Mouse (Mus musculus) kidney, postnatal 4 days (tissue): ENCODE results near the gene Pcsk5.

Experiments used
- DNase-seq, 2 experiments: peaks; one replicate each; pipeline ENCODE4 v3.0.0; 2021; ENCODE audit warnings: mixed read lengths in 2 of 2

Pcsk5 gene

DNA sequence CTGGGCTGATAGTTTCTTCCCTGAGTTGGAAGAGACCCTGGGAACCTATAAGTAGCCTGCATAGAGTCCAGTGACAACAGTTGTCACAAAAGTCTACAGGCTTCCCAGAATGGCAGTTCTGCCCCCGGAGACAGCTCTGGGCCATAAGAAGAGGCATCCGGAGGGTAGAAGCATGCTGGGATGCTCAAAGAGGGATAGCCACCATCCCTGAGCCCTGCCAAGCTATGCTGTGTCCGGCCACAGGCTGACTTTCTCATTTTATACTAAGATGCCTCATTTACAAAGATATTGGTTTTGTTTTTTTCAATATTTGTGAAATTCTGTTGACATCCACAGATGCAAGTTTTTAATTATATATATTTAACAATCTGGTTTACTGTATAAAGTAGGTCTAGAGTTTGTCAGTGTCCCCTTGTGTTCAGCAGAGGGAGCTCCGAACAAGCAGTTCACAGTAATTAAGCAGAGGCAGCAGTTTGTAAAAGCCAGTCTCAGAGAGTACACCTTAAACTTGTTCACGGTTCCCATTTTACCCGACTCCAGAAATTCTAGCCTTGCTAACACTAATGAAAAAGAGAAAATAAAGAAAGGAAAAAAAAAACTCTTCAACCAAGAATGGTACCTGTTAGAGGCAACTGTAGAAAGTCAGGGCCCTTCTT lies 369.7 kb downstream of the Pcsk5 start:
- DNase-seq, result peak; percentile 46 to 56

GRCm38 (mm10) chr19:17452001-17452400 lies 385.4 kb downstream of the Pcsk5 start:
- DNase-seq, result no peak

- no peak for DNase-seq
Observed at GRCm38 (mm10) chr19:17443581-17443980, 393.9 kb downstream of the Pcsk5 start.

GRCm38 (mm10) chr19:17439476-17440189 lies 397.8 kb downstream of the Pcsk5 start:
- no peak for DNase-seq

DNA sequence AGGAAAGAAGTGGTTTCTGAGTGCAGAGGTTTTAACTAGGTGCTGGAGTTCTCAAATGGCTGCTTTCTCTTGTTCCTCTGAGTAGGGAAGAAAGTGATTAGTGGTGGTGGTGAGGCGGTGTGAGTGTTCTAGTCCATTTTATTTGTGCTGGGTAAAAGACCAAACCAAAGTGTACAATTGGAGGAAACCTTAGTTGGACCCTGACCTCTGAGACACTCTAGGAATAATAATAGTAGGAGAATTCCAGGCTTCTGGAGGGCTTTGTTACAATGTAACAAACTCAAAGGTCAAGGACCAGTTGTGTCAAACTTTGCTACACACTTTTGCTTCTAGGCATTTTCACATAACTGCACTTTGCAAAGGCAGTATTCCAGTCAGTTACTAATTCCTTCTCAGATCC lies 400.8 kb downstream of the Pcsk5 start:
- DNase-seq, result no peak

GRCm38 (mm10) chr19:17428561-17428914 lies 408.9 kb downstream of the Pcsk5 start:
- DNase-seq, result no peak

DNA sequence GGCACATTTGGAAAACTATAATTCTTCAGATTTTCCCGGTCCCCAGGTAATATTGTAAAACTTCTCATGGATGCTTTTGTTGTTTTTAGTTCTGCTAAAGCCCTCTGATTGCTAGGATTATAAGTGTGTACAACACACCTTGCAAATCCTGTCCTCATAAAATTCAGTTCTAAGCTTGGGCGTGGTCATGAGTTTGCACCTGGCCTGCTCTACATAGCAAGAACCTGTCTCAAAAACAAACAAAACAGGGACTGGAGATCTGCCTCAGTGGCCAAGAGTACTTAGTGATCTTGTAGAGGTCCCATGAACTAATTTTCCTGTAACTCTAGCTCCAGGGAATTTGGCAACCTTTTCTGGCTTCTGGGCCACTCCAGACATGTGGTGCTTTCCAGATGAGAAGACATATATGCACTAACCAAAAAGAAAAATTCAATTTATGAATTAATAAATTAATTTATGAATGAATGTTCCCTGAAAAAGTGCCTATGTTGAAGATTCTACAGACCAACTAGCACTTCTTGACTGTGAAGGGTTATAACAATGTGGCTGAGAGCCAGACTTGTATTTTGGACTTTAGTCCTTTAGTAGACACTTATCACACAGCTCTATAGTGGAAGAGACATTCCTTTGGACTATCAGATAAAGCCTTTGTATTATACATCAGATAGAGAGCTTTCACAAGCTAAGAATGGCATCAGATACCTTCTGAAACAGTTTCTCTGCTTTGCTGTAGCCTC lies 409.4 kb downstream of the Pcsk5 start:
- no peak for DNase-seq

DNA sequence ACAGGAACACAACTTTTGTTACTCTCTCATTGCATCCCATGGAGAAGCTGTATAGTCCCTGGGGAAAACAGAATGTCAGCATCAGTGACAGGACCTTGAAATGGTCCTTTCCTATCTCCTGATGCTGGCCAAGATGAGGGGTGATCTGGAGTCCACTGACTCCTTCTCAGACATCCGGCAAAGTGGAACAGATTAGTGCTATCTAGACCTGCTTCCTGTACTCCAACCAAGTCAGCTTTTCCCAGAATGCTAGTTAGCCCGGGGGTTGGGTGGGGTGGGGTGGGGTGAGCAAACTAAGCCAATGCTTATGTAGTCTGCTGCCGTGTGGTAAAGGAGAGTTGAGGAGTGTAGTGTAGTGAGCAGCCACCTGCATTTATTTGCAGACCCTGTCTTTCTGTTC lies 414.1 kb downstream of the Pcsk5 start:
- DNase-seq, result no peak

DNA sequence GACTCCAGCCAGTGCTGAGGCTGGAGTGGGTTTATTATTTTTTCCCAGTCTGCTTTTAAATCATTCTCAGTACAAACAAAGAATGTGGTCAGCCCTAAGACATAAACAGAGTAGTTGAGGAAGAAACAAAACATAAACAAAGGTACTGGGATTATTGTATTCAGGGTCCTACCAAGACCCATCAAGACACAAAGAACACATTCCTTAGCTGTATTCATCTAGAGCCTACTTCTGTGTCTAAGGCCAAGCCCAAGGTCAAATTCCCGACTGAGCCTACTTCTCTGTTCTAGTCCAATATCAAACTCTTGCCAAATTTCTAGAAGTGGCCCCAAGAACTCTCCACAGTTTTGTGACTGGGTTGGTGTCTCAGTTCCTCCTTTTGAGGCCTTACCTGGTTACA lies 419.6 kb downstream of the Pcsk5 start:
- DNase-seq, result no peak

GRCm38 (mm10) chr19:17412915-17413459 lies 424.4 kb downstream of the Pcsk5 start:
- no peak for DNase-seq

- DNase-seq, result no peak
Observed at GRCm38 (mm10) chr19:17410465-17411065, 426.9 kb downstream of the Pcsk5 start.

DNA sequence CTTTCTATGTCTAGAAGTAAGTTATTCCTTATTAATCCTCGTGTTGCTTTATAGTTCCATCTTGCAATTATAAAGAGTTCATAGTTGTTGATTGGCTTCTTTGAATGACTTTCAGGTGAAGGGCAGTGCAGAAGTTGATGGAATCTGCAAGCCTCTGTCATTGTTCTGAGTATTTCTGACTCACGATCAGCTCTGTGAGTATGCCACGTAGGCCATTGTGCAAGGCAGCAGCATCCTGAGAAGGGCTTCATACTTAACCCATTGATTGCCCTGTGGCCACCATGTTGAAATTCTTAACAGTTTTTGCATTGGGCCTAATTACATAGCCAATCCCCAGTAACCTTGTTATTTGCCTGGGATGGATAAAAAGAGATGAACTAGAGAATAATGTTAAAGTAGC lies 428.1 kb downstream of the Pcsk5 start:
- DNase-seq, result no peak

- no peak for DNase-seq
Observed at GRCm38 (mm10) chr19:17408591-17408990, 428.8 kb downstream of the Pcsk5 start.

- no peak for DNase-seq
Observed at GRCm38 (mm10) chr19:17406823-17407222, 430.6 kb downstream of the Pcsk5 start.

DNA sequence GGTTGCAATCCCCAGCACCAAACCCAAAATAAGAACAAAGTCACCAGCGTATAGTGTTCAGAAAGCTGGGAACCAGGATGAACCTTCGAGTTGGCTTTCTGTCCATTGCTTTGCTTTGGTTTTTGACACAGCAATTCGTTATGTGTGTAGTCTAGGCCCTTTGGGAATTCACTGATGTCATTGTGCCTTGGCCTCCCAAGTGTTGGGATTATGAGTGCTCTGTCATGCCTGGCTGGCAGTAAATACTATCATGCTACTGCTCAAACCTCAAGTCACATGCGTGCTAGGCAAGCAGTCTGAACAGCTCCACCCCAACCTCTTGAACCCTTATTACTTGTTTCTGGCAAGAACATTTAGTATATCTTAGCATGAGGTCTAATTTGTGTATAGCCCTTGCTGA lies 434.3 kb downstream of the Pcsk5 start:
- DNase-seq, result no peak

- DNase-seq, result no peak
Observed at GRCm38 (mm10) chr19:17400571-17400970, 436.9 kb downstream of the Pcsk5 start.

- no peak for DNase-seq
Observed at GRCm38 (mm10) chr19:17399965-17400364, 437.5 kb downstream of the Pcsk5 start.

- no peak for DNase-seq
Observed at GRCm38 (mm10) chr19:17397922-17398321, 439.5 kb downstream of the Pcsk5 start.

DNA sequence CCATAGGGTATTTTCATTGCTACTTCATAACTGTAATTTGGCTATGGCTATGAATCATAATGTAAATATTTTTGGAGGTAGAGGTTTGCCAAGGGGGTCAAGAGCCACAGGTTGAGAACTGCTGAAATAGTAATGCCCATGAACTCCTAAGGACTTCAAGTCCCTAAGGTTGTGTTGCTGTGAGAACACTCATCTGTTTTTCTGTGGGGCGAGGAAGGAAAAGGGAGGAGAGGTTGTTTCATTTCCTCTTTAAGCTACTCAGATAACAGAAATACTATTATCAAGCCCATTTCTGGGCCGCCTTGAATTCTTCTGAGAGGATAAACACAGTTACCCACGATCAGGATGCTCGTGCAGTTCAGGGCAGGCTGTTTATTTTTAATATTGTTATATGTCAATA lies 440.6 kb downstream of the Pcsk5 start:
- DNase-seq, result no peak

DNA sequence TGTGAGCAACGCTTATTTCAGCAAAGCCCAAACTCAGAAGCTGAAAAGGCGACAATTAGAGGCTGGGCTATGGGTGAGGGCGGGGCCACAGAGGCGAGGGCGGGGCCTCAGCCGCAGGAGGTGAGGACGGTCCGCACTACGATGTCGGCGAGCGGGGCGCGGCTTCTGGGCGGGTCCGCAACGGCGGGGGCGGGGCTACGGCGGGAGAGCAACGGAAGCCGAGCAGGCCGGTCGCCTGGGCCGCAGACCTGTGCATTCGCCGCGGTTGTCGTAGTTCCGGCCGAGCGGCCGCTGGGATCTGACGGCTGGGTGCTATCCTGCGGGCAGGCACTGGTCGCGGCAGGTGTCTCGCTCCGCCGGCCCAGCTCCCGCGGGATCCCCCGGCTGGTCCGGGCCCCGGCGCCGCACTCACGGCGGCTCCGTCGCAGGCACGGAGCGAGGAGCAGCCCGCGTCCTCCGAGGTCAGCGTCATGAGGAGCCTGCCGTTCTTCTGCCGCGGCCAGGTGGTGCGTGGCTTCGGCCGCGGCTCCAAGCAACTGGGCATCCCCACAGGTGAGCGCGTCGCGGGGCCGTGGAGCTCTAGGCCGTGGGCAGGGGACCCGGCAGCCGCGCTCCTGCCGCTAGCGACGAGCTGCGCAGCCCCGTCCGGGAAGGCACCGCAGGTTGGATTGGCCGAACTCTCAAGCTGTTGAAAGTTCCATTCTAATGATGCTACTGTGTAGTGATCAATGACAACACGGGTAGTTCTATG lies 443.4 kb downstream of the Pcsk5 start, which contains the start of gene Rfk:
Gene Rfk, plus strand, starts transcription at position 203 of the 751 bp plus-strand sequence.
- DNase-seq, result peak; percentile 98

DNA sequence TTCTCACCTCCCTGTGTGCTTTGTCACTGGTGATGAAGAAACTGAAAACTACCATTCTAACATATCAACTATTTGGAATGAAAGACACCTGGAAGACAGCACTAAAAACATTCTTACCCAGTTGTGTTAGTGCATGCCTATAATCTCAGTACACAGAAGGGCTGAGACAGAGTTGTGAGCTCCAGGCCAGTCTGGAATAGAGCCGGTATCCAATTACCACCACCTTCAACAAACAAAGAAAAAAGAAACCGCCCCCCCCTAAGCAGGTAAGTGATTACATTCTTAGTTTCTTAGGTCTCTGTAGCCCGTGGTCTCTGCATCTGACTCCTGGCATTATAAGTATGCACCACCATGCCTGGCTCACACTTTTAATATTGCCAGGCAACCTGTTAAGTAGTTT lies 444.6 kb downstream of the Pcsk5 start:
- no peak for DNase-seq

DNA sequence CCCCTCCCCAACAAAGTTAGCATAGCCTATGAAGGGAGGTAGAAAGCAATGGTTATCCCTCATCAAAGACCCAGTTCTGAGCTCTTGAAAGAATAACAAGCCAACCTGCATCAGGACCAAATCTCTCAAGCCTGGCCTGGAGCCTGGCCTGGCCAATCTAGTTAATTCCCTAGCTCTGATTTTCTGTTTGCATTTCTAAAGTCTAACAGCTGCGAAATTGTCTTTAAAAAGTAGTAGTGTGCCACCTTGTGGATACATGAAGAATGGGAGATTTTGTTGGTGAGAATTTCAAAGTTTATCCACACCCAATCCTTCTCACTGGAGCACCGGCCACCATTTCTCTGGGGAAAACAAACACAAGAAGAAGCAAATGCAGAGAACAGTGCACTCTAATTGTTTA lies 449.0 kb downstream of the Pcsk5 start:
- peak; percentile 10 to 40 for DNase-seq
